Mouse (Mus musculus): ENCODE results near the gene Snrpg. TPM values are rescaled to one million over a fixed set of nuclear protein-coding genes. Genes with fewer than 3 reads are reported as not detected.

The Snrpg gene
- polyA plus RNA-seq, 1 experiment = 122 TPM

- H3K27ac ChIP-seq (ENCODE audit: insufficient read depth, low read depth, low read length) = peak within 1 kb of the TSS; percentile 76
- TF ChIP-seq CTCF (IDR thresholded peaks at IDR 0.05; ENCODE audit: low read depth, low read length) (no peak), POLR2A (IDR thresholded peaks at IDR 0.05; ENCODE audit: borderline replicate concordance, low read depth, low read length) (peak; percentile 64; the same call in 1 of the 2 replicates)
- H3K4me1 ChIP-seq (ENCODE audit: control insufficient read depth, insufficient read depth, low read length) = peaks cover 28% of the 10 kb centered on the region
- peak within 1 kb of the TSS; percentile 84 for H3K4me3 ChIP-seq (ENCODE audit: insufficient read depth, low read length)
These were observed 25.6 kb downstream of the Snrpg start, which contains the start of gene Pcyox1 for GRCm38 (mm10) chr6:86396581-86397256. TSS of gene Pcyox1 (minus strand) at chr6:86397154.

DNA sequence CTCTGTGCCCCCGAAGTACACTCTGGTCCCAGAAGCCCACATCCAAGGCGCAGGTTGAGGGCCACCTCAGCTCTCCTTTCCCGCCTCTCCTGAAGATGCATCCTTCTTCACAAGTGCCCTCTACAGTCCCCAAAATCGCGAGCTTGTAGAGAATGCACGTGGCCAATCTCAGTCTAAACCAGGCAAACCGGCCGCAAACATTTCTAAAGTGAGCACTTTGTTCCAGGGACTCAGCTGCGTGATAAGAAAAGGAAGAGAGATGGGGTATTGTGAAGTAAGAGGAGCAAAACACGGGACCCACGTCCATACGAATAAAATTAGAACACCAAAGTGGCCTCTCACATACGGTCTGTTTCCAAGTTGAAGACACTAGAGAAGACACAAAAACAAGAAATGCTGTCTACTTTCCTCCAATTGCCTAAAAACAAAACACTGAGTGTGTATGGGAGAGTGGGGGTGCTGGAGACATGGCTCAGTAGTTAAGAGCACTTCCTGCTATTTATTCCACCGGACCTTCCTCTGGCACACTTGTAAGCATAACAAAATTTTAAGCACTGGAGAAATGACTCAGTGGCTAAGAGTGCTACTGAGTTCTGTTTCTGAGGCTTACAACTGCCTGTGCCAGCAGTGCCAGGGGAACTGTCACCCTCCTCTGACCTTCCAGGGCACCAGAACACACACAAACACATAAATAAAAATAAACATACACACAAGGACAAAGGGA is 26.3 kb downstream of the Snrpg start:
- TF ChIP-seq POLR2A (IDR thresholded peaks at IDR 0.05; ENCODE audit: borderline replicate concordance, low read depth, low read length) (no peak), CTCF (IDR thresholded peaks at IDR 0.05; ENCODE audit: low read depth, low read length) (no peak)
- Histone ChIP-seq H3K4me1 (ENCODE audit: control insufficient read depth, insufficient read depth, low read length) (peaks cover 28% of the 10 kb centered on the region), H3K27ac (ENCODE audit: insufficient read depth, low read depth, low read length) (peak overlapping the region; percentile 67), H3K4me3 (ENCODE audit: insufficient read depth, low read length) (peak overlapping the region; percentile 84)

DNA sequence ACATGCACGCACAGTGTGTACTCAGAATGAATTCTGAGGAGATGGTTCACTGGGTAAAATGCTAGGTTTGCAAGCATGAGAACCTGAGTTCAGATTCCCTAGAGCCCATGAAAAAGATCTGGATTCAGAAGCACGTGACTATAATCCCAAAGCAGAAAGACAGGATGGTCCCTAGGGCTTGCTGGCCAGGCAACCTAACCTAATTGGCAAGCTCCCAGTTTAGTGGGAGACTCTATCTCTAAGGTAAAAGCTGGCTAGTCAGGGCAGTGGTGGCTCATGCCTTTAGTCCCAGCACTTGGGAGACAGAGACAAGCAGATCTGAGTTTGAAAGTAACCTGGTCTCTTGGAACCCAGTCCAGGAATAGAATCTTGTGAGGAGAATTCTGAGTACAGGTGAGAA is 27.9 kb downstream of the Snrpg start:
- Histone ChIP-seq H3K4me3 (ENCODE audit: insufficient read depth, low read length) (no peak overlapping the region), H3K27ac (ENCODE audit: insufficient read depth, low read depth, low read length) (no peak overlapping the region), H3K4me1 (ENCODE audit: control insufficient read depth, insufficient read depth, low read length) (peaks cover 31% of the 10 kb centered on the region)
- TF ChIP-seq POLR2A (IDR thresholded peaks at IDR 0.05; ENCODE audit: borderline replicate concordance, low read depth, low read length) (no peak), CTCF (IDR thresholded peaks at IDR 0.05; ENCODE audit: low read depth, low read length) (no peak)

DNA sequence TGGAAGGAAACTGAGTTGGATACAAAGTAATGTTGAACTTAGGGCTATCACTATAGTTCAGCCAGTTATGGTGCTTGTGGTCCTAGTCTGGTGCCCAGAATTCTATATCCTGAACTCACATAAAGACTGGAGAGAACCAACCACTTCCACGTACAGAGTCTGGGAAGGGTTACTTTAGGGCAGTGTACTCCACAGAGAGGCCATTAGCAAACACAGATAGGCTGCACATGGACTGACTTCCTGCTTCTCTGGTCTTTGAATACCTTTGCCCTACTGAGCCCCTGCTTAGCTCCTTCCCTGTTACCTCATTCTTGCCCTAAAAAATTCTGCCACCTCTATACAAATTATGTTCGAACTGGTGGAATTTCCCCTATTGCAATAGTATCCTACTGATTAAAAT is 28.9 kb downstream of the Snrpg start:
- Histone ChIP-seq H3K4me1 (ENCODE audit: control insufficient read depth, insufficient read depth, low read length) (peaks cover 27% of the 10 kb centered on the region), H3K4me3 (ENCODE audit: insufficient read depth, low read length) (no peak overlapping the region), H3K27ac (ENCODE audit: insufficient read depth, low read depth, low read length) (0 out of 2 replicates have a peak overlapping the region, but pooled peaks have one; percentile 34)
- TF ChIP-seq POLR2A (IDR thresholded peaks at IDR 0.05; ENCODE audit: borderline replicate concordance, low read depth, low read length) (no peak), CTCF (IDR thresholded peaks at IDR 0.05; ENCODE audit: low read depth, low read length) (no peak)

DNA sequence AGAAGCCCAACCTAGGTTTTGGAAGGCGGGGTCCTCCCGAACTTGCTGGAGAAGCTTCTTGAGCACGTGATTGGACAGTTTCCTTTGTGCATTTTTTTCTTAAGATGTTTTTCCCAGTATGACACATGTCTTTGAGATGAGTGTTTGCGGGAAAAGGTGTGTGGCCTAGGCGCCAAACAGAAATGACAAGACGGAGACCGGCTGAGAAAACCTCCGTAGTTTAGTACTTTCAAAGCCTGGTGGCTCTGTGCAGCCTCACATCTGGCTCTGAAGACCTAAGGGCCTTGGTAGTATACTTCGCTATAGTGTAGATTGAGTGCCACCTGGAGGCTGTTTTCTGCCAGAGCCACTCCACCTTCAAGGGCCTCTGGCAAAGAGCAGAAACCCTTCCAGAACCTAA is 29.9 kb downstream of the Snrpg start:
- H3K27ac ChIP-seq (ENCODE audit: insufficient read depth, low read depth, low read length) = peak overlapping the region; percentile 60
- peak overlapping the region; percentile 53 for H3K4me3 ChIP-seq (ENCODE audit: insufficient read depth, low read length)
- TF ChIP-seq POLR2A (IDR thresholded peaks at IDR 0.05; ENCODE audit: borderline replicate concordance, low read depth, low read length) (no peak), CTCF (IDR thresholded peaks at IDR 0.05; ENCODE audit: low read depth, low read length) (peak; percentile 68)
- peaks cover 26% of the 10 kb centered on the region for H3K4me1 ChIP-seq (ENCODE audit: control insufficient read depth, insufficient read depth, low read length)

- H3K27ac ChIP-seq (ENCODE audit: insufficient read depth, low read depth, low read length) = no peak overlapping the region
- peaks cover 26% of the 10 kb centered on the region for H3K4me1 ChIP-seq (ENCODE audit: control insufficient read depth, insufficient read depth, low read length)
- TF ChIP-seq POLR2A (IDR thresholded peaks at IDR 0.05; ENCODE audit: borderline replicate concordance, low read depth, low read length) = no peak
- no peak for TF ChIP-seq CTCF (IDR thresholded peaks at IDR 0.05; ENCODE audit: low read depth, low read length)
- H3K4me3 ChIP-seq (ENCODE audit: insufficient read depth, low read length) = no peak overlapping the region
These were observed 31.8 kb downstream of the Snrpg start for GRCm38 (mm10) chr6:86402681-86403607.

GRCm38 (mm10) chr6:86403728-86404099 is 32.6 kb downstream of the Snrpg start:
- peak overlapping the region; percentile 27; the same call in 1 of the 2 replicates for H3K4me3 ChIP-seq (ENCODE audit: insufficient read depth, low read length)
- TF ChIP-seq CTCF (IDR thresholded peaks at IDR 0.05; ENCODE audit: low read depth, low read length) (no peak), POLR2A (IDR thresholded peaks at IDR 0.05; ENCODE audit: borderline replicate concordance, low read depth, low read length) (no peak)
- peaks cover 20% of the 10 kb centered on the region for H3K4me1 ChIP-seq (ENCODE audit: control insufficient read depth, insufficient read depth, low read length)
- 0 out of 2 replicates have a peak overlapping the region, but pooled peaks have one; percentile 12 for H3K27ac ChIP-seq (ENCODE audit: insufficient read depth, low read depth, low read length)

DNA sequence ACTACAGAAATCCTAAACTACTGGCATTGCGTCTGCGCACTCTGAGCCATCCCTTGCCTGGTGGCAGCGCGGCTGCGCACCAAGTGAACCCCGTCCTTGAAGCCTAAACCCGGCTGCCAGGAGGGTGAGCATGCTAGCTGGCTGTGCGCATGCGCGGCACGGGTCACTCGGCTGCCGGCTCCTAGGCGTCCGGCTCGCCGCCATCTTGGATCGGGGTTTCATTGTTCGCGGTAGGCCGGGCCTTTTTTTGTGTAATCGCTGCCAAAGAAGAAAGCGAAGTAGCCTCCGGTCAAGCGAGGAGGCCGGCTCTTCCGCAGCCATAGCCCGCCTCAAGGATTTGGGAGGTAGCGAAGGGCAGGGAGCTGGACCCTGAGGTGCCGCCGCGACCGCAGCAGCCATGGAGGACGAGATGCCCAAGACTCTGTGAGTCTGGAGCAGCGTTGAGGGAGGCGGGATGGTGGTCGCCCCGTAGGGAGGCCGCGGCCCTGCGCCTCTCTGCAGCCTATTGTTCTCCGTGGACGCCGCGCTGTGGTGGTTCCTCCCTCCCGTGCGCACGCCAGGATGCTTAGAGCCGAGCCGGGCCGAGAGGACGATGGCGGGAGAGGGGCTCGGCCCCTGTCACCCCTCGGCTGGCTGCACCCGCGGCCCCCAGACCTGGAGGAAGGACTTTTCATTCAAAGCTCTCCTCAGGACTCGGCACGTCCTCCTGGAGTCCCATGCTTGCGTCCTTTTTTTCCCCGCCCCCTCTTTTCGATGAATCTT is 33.2 kb downstream of the Snrpg start, which contains the start of gene Tia1:
Tia1 (plus strand) TSS at position 120 of the 762 bp plus-strand sequence.
- no peak for TF ChIP-seq CTCF (IDR thresholded peaks at IDR 0.05; ENCODE audit: low read depth, low read length)
- TF ChIP-seq POLR2A (IDR thresholded peaks at IDR 0.05; ENCODE audit: borderline replicate concordance, low read depth, low read length) = no peak; the same call in 1 of the 2 replicates

More for the DNA sequence above, 33.2 kb downstream of the Snrpg start, which contains the start of gene Tia1:
- H3K4me3 ChIP-seq (ENCODE audit: insufficient read depth, low read length) = peak within 1 kb of the TSS; percentile 99
- H3K27ac ChIP-seq (ENCODE audit: insufficient read depth, low read depth, low read length) = peak within 1 kb of the TSS; percentile 98
- peaks cover 20% of the 10 kb centered on the region for H3K4me1 ChIP-seq (ENCODE audit: control insufficient read depth, insufficient read depth, low read length)

Measured in bone marrow macrophage, adult 2 months (primary cell).